Mouse (Mus musculus): Measurements from ENCODE around the gene Dpysl4. TPM values are rescaled to one million over a fixed set of nuclear protein-coding genes. Genes with fewer than 3 reads are reported as not detected.

Dpysl4 gene
- polyA plus RNA-seq, 1 experiment from 2014 or later, result 24.3 TPM

- H3K4me2 ChIP-seq (replicated peaks), result no peak overlapping the region
- no peaks in the 10 kb centered on the region for H3K36me3 ChIP-seq
- H3K4me3 ChIP-seq, result no peak overlapping the region
- no peaks in the 10 kb centered on the region for H3K27me3 ChIP-seq
- H3K9me3 ChIP-seq, result no peaks in the 10 kb centered on the region
- peaks cover 27% of the 10 kb centered on the region for H3K4me1 ChIP-seq
- 58% methylated on average over 8 of the region's 8 CpGs for WGBS
- no peak overlapping the region for H3K9ac ChIP-seq
- ATAC-seq (ENCODE audit: low FRiP score, low read depth), result no peak
- H3K27ac ChIP-seq, result no peak overlapping the region
These were observed 45.7 kb downstream of the Dpysl4 start for GRCm38 (mm10) chr7:139131538-139131937.

- no peaks in the 10 kb centered on the region for H3K27me3 ChIP-seq
- H3K27ac ChIP-seq, result no peak overlapping the region
- no peak for ATAC-seq (ENCODE audit: low FRiP score, low read depth)
- no peak overlapping the region for H3K4me3 ChIP-seq
- H3K9ac ChIP-seq, result no peak overlapping the region
- H3K4me1 ChIP-seq, result peaks cover 27% of the 10 kb centered on the region
- no peaks in the 10 kb centered on the region for H3K36me3 ChIP-seq
- 80% methylated on average over 3 of the region's 3 CpGs for WGBS
- H3K4me2 ChIP-seq (replicated peaks), result no peak overlapping the region
- no peaks in the 10 kb centered on the region for H3K9me3 ChIP-seq
These were observed 47.6 kb downstream of the Dpysl4 start for GRCm38 (mm10) chr7:139133446-139133845.

GRCm38 (mm10) chr7:139135236-139135635, 49.4 kb downstream of the Dpysl4 start:
- WGBS, result 77% methylated on average over 5 of the region's 5 CpGs
- no peaks in the 10 kb centered on the region for H3K27me3 ChIP-seq
- H3K4me2 ChIP-seq (replicated peaks), result no peak overlapping the region
- peaks cover 27% of the 10 kb centered on the region for H3K4me1 ChIP-seq
- H3K4me3 ChIP-seq, result no peak overlapping the region
- H3K9me3 ChIP-seq, result no peaks in the 10 kb centered on the region
- ATAC-seq (ENCODE audit: low FRiP score, low read depth), result no peak
- H3K9ac ChIP-seq, result no peak overlapping the region
- no peaks in the 10 kb centered on the region for H3K36me3 ChIP-seq
- H3K27ac ChIP-seq, result no peak overlapping the region

GRCm38 (mm10) chr7:139136906-139137491, 51.2 kb downstream of the Dpysl4 start:
- Histone ChIP-seq H3K27me3 (no peaks in the 10 kb centered on the region), H3K4me1 (peaks cover 16% of the 10 kb centered on the region), H3K4me3 (no peak overlapping the region), H3K9ac (no peak overlapping the region), H3K4me2 (replicated peaks) (no peak overlapping the region), H3K36me3 (no peaks in the 10 kb centered on the region), H3K9me3 (no peaks in the 10 kb centered on the region), H3K27ac (no peak overlapping the region)
- no peak for ATAC-seq (ENCODE audit: low FRiP score, low read depth)
- WGBS, result 73% methylated on average over 5 of the region's 5 CpGs

- no peaks in the 10 kb centered on the region for H3K9me3 ChIP-seq
- no peak overlapping the region for H3K4me2 ChIP-seq (replicated peaks)
- peak; percentile 40; the same call in 1 of the 2 replicates for ATAC-seq (ENCODE audit: low FRiP score, low read depth)
- H3K4me1 ChIP-seq, result peaks cover 16% of the 10 kb centered on the region
- no peak overlapping the region for H3K4me3 ChIP-seq
- WGBS, result 6% methylated on average over 11 of the region's 11 CpGs
- no peaks in the 10 kb centered on the region for H3K36me3 ChIP-seq
- H3K27me3 ChIP-seq, result no peaks in the 10 kb centered on the region
- H3K9ac ChIP-seq, result no peak overlapping the region
- H3K27ac ChIP-seq, result no peak overlapping the region
These were observed 54.2 kb downstream of the Dpysl4 start for GRCm38 (mm10) chr7:139139921-139140461.

GRCm38 (mm10) chr7:139143785-139144184, 58.0 kb downstream of the Dpysl4 start:
- Histone ChIP-seq H3K27me3 (no peaks in the 10 kb centered on the region), H3K4me2 (replicated peaks) (no peak overlapping the region), H3K4me1 (peaks cover 19% of the 10 kb centered on the region), H3K9ac (no peak overlapping the region), H3K9me3 (no peaks in the 10 kb centered on the region), H3K27ac (no peak overlapping the region), H3K4me3 (no peak overlapping the region), H3K36me3 (no peaks in the 10 kb centered on the region)
- ATAC-seq (ENCODE audit: low FRiP score, low read depth), result no peak
- 66% methylated on average over 1 of the region's 1 CpGs for WGBS

- H3K27me3 ChIP-seq, result no peaks in the 10 kb centered on the region
- ATAC-seq (ENCODE audit: low FRiP score, low read depth), result no peak
- no peak overlapping the region for H3K4me2 ChIP-seq (replicated peaks)
- H3K4me1 ChIP-seq, result peaks cover 11% of the 10 kb centered on the region
- 68% methylated on average over 7 of the region's 7 CpGs for WGBS
- no peak overlapping the region for H3K4me3 ChIP-seq
- H3K36me3 ChIP-seq, result no peaks in the 10 kb centered on the region
- H3K9ac ChIP-seq, result no peak overlapping the region
- H3K9me3 ChIP-seq, result no peaks in the 10 kb centered on the region
- no peak overlapping the region for H3K27ac ChIP-seq
These were observed 60.1 kb downstream of the Dpysl4 start for GRCm38 (mm10) chr7:139145891-139146290.

GRCm38 (mm10) chr7:139147360-139147759, 61.6 kb downstream of the Dpysl4 start:
- no peaks in the 10 kb centered on the region for H3K9me3 ChIP-seq
- H3K36me3 ChIP-seq, result no peaks in the 10 kb centered on the region
- no peak overlapping the region for H3K4me2 ChIP-seq (replicated peaks)
- no peak overlapping the region for H3K4me3 ChIP-seq
- peaks cover 17% of the 10 kb centered on the region for H3K4me1 ChIP-seq
- H3K27ac ChIP-seq, result no peak overlapping the region
- ATAC-seq (ENCODE audit: low FRiP score, low read depth), result no peak
- H3K9ac ChIP-seq, result no peak overlapping the region
- WGBS, result 36% methylated on average over 4 of the region's 4 CpGs
- no peaks in the 10 kb centered on the region; the same call in 1 of the 2 replicates for H3K27me3 ChIP-seq

- Histone ChIP-seq H3K36me3 (no peaks in the 10 kb centered on the region), H3K27ac (no peak overlapping the region), H3K27me3 (no peaks in the 10 kb centered on the region; the same call in 1 of the 2 replicates), H3K4me3 (no peak overlapping the region), H3K4me1 (peaks cover 17% of the 10 kb centered on the region), H3K4me2 (replicated peaks) (no peak overlapping the region), H3K9ac (no peak overlapping the region), H3K9me3 (no peaks in the 10 kb centered on the region)
- no peak for ATAC-seq (ENCODE audit: low FRiP score, low read depth)
- 23% methylated on average over 7 of the region's 7 CpGs for WGBS
These were observed 63.6 kb downstream of the Dpysl4 start for GRCm38 (mm10) chr7:139149373-139149772.

GRCm38 (mm10) chr7:139151116-139151515, 65.3 kb downstream of the Dpysl4 start:
- Histone ChIP-seq H3K27me3 (peaks cover 2% of the 10 kb centered on the region; the same call in 1 of the 2 replicates), H3K27ac (no peak overlapping the region), H3K36me3 (no peaks in the 10 kb centered on the region), H3K4me2 (replicated peaks) (0 out of 2 replicates have a peak overlapping the region, but pooled peaks have one; percentile 14), H3K4me1 (peaks cover 17% of the 10 kb centered on the region), H3K9me3 (no peaks in the 10 kb centered on the region), H3K4me3 (no peak overlapping the region), H3K9ac (no peak overlapping the region)
- 37% methylated on average over 10 of the region's 10 CpGs for WGBS
- ATAC-seq (ENCODE audit: low FRiP score, low read depth), result peak; percentile 44; the same call in 1 of the 2 replicates
